In the genomic region with DNA sequence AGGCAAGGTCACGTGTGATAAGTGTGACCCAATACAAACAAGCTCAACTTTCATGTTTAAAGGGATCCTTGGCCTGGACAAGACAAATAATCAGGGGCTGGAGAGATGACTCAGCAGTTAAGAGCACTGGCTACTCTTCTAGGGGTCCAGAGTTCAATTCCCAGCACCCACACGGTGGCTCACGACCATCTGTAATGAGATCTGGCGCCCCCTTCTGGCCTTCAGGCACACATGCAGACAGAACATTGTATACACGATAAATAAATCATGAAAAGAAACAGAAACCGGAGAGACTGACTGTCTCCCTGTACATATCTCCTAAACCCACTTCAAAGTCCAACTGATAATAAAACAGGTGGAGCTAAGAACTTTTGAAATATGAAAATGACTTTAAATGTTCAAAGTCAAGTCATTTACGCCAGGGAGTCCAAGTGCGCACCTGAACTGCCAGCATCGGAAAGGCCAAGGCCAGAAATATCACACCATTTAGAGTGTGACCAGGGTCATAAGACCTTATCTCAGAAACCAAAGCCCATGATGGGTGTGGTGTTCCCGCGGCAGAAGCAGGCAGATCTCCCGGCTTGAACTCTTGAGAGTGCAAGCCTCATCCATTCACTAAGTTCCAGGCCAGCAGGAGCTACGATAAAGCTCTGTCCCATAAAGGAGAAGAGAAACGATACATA, we compare ENCODE assay signal across 7 mouse cellular contexts. TPM values are rescaled to one million over a fixed set of nuclear protein-coding genes. Genes with fewer than 3 reads are reported as not detected.
DNase-seq lines count a peak whose midpoint lies in the region; TF ChIP-seq lines count a peak whose summit lies in the region.

No protein-coding gene starts in this region.

- peaks cover 11% of the 10 kb centered on the region for H3K4me1 ChIP-seq in thymus, adult 2 months (replicated peaks; ENCODE audit: control insufficient read depth, insufficient read depth, low read length)
- peaks cover 2% of the 10 kb centered on the region; the same call in 1 of the 2 replicates for H3K4me1 ChIP-seq in cortical plate, adult 2 months (ENCODE audit: control insufficient read depth, insufficient read depth, low read length)
- H3K4me1 ChIP-seq in limb, embryonic 10.5 days: peaks cover 11% of the 10 kb centered on the region
- peaks cover 7% of the 10 kb centered on the region for H3K4me1 ChIP-seq in olfactory bulb, adult 2 months (ENCODE audit: control insufficient read depth, insufficient read depth, low read length)

- 56% methylated on average over 14 of the region's 14 CpGs for WGBS in thymus, adult 2 months
- 80% methylated on average over 14 of the region's 14 CpGs for WGBS in limb, embryonic 10.5 days
- WGBS in olfactory bulb, adult 2 months: 62% methylated on average over 14 of the region's 14 CpGs

- TF ChIP-seq CTCF in thymus, adult 2 months (IDR thresholded peaks at IDR 0.05; ENCODE audit: borderline replicate concordance, control insufficient read depth, extremely low read depth, insufficient read depth, low read length, poor library complexity): peak; percentile 12; the same call in 1 of the 2 replicates
- peak; percentile 16; the same call in 1 of the 2 replicates for TF ChIP-seq CTCF in cortical plate, adult 2 months (IDR thresholded peaks at IDR 0.05; ENCODE audit: extremely low read depth, insufficient read depth, low read length)
- TF ChIP-seq CTCF in olfactory bulb, adult 2 months (IDR thresholded peaks at IDR 0.05; ENCODE audit: insufficient read depth, low read depth, low read length): no peak

- no peaks in the 10 kb centered on the region for H3K27me3 ChIP-seq in thymus, adult 2 months (ENCODE audit: control insufficient read depth, insufficient read depth, low read length)
- H3K27me3 ChIP-seq in limb, embryonic 10.5 days (ENCODE audit: low read depth, poor library complexity, severe bottlenecking): no peaks in the 10 kb centered on the region

- no peak for DNase-seq in thymus, adult 2 months
- no peak for DNase-seq in thymus, postnatal 10 days (ENCODE audit: low spot score in 2 of 2)
- DNase-seq in limb, embryonic 10.5 days (ENCODE audit: low spot score): no peak
- no peak for DNase-seq in left cerebral cortex, adult 8-10 months (ENCODE audit: low spot score in 2 of 2)
- DNase-seq in right cerebral cortex, adult 2 months (ENCODE audit: low spot score in 2 of 2): no peak

- no peak overlapping the region for H3K27ac ChIP-seq in thymus, adult 2 months (ENCODE audit: control insufficient read depth, insufficient read depth, low read length)
- no peak overlapping the region for H3K27ac ChIP-seq in cortical plate, adult 2 months (ENCODE audit: insufficient read depth, low read length)
- H3K27ac ChIP-seq in limb, embryonic 10.5 days: peak overlapping the region; percentile 93; the same call in 1 of the 2 replicates
- no peak overlapping the region for H3K27ac ChIP-seq in olfactory bulb, adult 2 months (ENCODE audit: insufficient read depth, low read depth, low read length)

- peak overlapping the region; percentile 9 for H3K4me3 ChIP-seq in thymus, adult 2 months (ENCODE audit: control insufficient read depth, insufficient read depth, low read length)
- H3K4me3 ChIP-seq in cortical plate, adult 2 months (ENCODE audit: insufficient read depth, low read length): peak overlapping the region; percentile 72
- H3K4me3 ChIP-seq in limb, embryonic 10.5 days: peak overlapping the region; percentile 74
- H3K4me3 ChIP-seq in olfactory bulb, adult 2 months (ENCODE audit: insufficient read depth, low read depth, low read length): peak overlapping the region; percentile 86

- no peaks in the 10 kb centered on the region for H3K9me3 ChIP-seq in limb, embryonic 10.5 days (replicated peaks)

- no peak for TF ChIP-seq POLR2A in thymus, adult 2 months (IDR thresholded peaks at IDR 0.05; ENCODE audit: control insufficient read depth, extremely low read depth, insufficient read depth, low read length, poor library complexity)
- no peak for TF ChIP-seq POLR2A in cortical plate, adult 2 months (IDR thresholded peaks at IDR 0.05; ENCODE audit: extremely low read depth, insufficient read depth, low read length)
- TF ChIP-seq POLR2A in olfactory bulb, adult 2 months (IDR thresholded peaks at IDR 0.05; ENCODE audit: insufficient read depth, low read depth, low read length): no peak

- peaks cover 16% of the 10 kb centered on the region for H3K36me3 ChIP-seq in thymus, adult 2 months (ENCODE audit: control insufficient read depth, insufficient read depth, low read length)
- peaks cover 50% of the 10 kb centered on the region for H3K36me3 ChIP-seq in limb, embryonic 10.5 days

RNA-seq across cellular contexts. Expression of a gene that starts 5.2 kb away (rescaled TPM):
- polyA plus RNA-seq in thymus, adult 2 months (2012; rRNA removed): 86.0 and 132 TPM in 2 replicates
- 89.0 and 90.8 TPM in 2 replicates for polyA plus RNA-seq in cortical plate, adult 2 months (2012; rRNA removed)
- polyA plus RNA-seq in limb, embryonic 10.5 days (2016; fragmentation: Nextera tagmentation; extraction: Ambion mirVana): 203 and 209 TPM in 2 replicates
- polyA plus RNA-seq in olfactory bulb, adult 2 months (2012; ENCODE audit: insufficient read depth, insufficient read length, low replicate concordance, missing spikeins): not detected in 2 replicates
- 10 to 100 TPM; 67.8 to 78.4 (median 74.9) TPM for total RNA-seq in left cerebral cortex, adult 8-10 months (2022)

RNA-seq across cellular contexts. Expression of a gene that starts 22.8 kb away (rescaled TPM):
- polyA plus RNA-seq in thymus, adult 2 months (2012; rRNA removed): 0.19 and 0.24 TPM in 2 replicates
- 0.06 and 0.13 TPM in 2 replicates for polyA plus RNA-seq in cortical plate, adult 2 months (2012; rRNA removed)
- polyA plus RNA-seq in limb, embryonic 10.5 days (2016; fragmentation: Nextera tagmentation; extraction: Ambion mirVana): 0.36 and 0.44 TPM in 2 replicates
- not detected in 2 replicates for polyA plus RNA-seq in olfactory bulb, adult 2 months (2012; ENCODE audit: insufficient read depth, insufficient read length, low replicate concordance, missing spikeins)
- not detected for total RNA-seq in left cerebral cortex, adult 8-10 months (2022)

RNA-seq across cellular contexts. Expression of a gene that starts 41.9 kb away (rescaled TPM):
- polyA plus RNA-seq in thymus, adult 2 months (2012; rRNA removed): 12.9 and 15.7 TPM in 2 replicates
- polyA plus RNA-seq in cortical plate, adult 2 months (2012; rRNA removed): 5.3 and 7.6 TPM in 2 replicates
- polyA plus RNA-seq in limb, embryonic 10.5 days (2016; fragmentation: Nextera tagmentation; extraction: Ambion mirVana): 0.30 and 0.54 TPM in 2 replicates
- not detected in 2 replicates for polyA plus RNA-seq in olfactory bulb, adult 2 months (2012; ENCODE audit: insufficient read depth, insufficient read length, low replicate concordance, missing spikeins)
- total RNA-seq in left cerebral cortex, adult 8-10 months (2022): 1 to 10 TPM; 5.6 to 7.2 (median 6.3) TPM

RNA-seq across cellular contexts. Expression of a gene that starts 54.9 kb away (rescaled TPM):
- polyA plus RNA-seq in thymus, adult 2 months (2012; rRNA removed): 558 and 566 TPM in 2 replicates
- polyA plus RNA-seq in cortical plate, adult 2 months (2012; rRNA removed): 61.3 and 63.2 TPM in 2 replicates
- 44.1 and 51.8 TPM in 2 replicates for polyA plus RNA-seq in limb, embryonic 10.5 days (2016; fragmentation: Nextera tagmentation; extraction: Ambion mirVana)
- not detected in 2 replicates for polyA plus RNA-seq in olfactory bulb, adult 2 months (2012; ENCODE audit: insufficient read depth, insufficient read length, low replicate concordance, missing spikeins)
- 10 to 100 TPM; 22.7 to 25.8 (median 25.1) TPM for total RNA-seq in left cerebral cortex, adult 8-10 months (2022)

Comparison
In these comparisons a context has a peak if more than half of its experiments do, and no peak if none do; other contexts are left out.
1. H3K4me3 ChIP-seq: peak in every context shown above with its lines; median percentile 86 in olfactory bulb, adult 2 months; 74 in limb, embryonic 10.5 days; 72 in cortical plate, adult 2 months; 9 in thymus, adult 2 months.